Mouse (Mus musculus): ENCODE measurements around the gene Fam149a.

GRCm38 (mm10) chr8:45344298-45344697 is 37.8 kb downstream of the Fam149a start:
- TF ChIP-seq EP300 (IDR thresholded peaks at IDR 0.05; ENCODE audit: low read depth) (no peak), CTCF (IDR thresholded peaks at IDR 0.05; ENCODE audit: low read depth) (no peak)
